Mouse (Mus musculus) CH12.LX (cell line): ENCODE results near the gene Adamts16. TPM values are rescaled to one million over a fixed set of nuclear protein-coding genes. Genes with fewer than 3 reads are reported as not detected.

Experiments used
- DNase-seq: peaks from one replicate; pipeline ENCODE4 v3.0.0-alpha.2; 2013; ENCODE audit errors: extremely low read depth
- H3K27ac ChIP-seq: 2 replicates; pipeline ENCODE4 v1.5.1; 2012; ENCODE audit warnings: low read depth, mild to moderate bottlenecking, control low read depth, moderate library complexity; ENCODE audit not compliant: insufficient read depth
- H3K27me3 ChIP-seq: replicated peaks from 2 replicates; pipeline ENCODE3; 2012; ENCODE audit warnings: inconsistent platforms
- H3K36me3 ChIP-seq, 2 experiments: replicated peaks in 1 of 2; 2 replicates each; pipeline versions ENCODE3 to v1.6.1; 2012; ENCODE audit warnings: inconsistent platforms in 1 of 2, low read length in 1 of 2, mild to moderate bottlenecking in 1 of 2, mixed read lengths in 1 of 2, moderate library complexity in 1 of 2; ENCODE audit not compliant: control insufficient read depth in 1 of 2, insufficient read depth in 1 of 2
- H3K4me1 ChIP-seq, 2 experiments: 2 replicates each; pipeline ENCODE4 v1.6.1; 2012; ENCODE audit warnings: inconsistent platforms in 1 of 2, moderate library complexity in 1 of 2; ENCODE audit not compliant: insufficient read depth in 2 of 2, control insufficient read depth in 1 of 2
- H3K4me2 ChIP-seq: 2 replicates; pipeline ENCODE4 v1.6.1; 2012; ENCODE audit warnings: low read depth, mild to moderate bottlenecking, control low read depth; ENCODE audit not compliant: poor library complexity, insufficient read depth, severe bottlenecking
- H3K4me3 ChIP-seq, 3 experiments: fragments of 150-350 bp in 1 of 3; sonication (generic) in 1 of 3; replicated peaks in 1 of 3; 2 replicates each; pipeline versions ENCODE3 to v1.5.1; 2011 to 2012; ENCODE audit warnings: low read depth in 2 of 3, low read length in 2 of 3, mild to moderate bottlenecking in 2 of 3, moderate library complexity in 2 of 3, control low read depth in 1 of 3, improper control_type of control experiment in 1 of 3, inconsistent platforms in 1 of 3, mixed read lengths in 1 of 3; ENCODE audit not compliant: poor library complexity in 1 of 3
- H3K79me2 ChIP-seq: replicated peaks from 2 replicates; pipeline ENCODE4 v1.6.1; 2012; ENCODE audit warnings: mild to moderate bottlenecking, moderate library complexity; ENCODE audit not compliant: control insufficient read depth, poor library complexity, insufficient read depth, severe bottlenecking; ENCODE audit errors: extremely low read depth
- H3K9ac ChIP-seq: 2 replicates; pipeline ENCODE4 v1.6.1; 2012; ENCODE audit warnings: low read depth, mild to moderate bottlenecking, control low read depth, moderate library complexity; ENCODE audit not compliant: insufficient read depth
- H3K9me3 ChIP-seq: replicated peaks from 2 replicates; pipeline ENCODE3; 2012; ENCODE audit warnings: low read length, inconsistent platforms, mixed read lengths
- BHLHE40 ChIP-seq: IDR thresholded peaks from 2 replicates; pipeline ENCODE4 v1.6.1; 2011; ENCODE audit warnings: mild to moderate bottlenecking, low read depth, low read length, improper control_type of control experiment
- CHD1 ChIP-seq: IDR thresholded peaks from 2 replicates; pipeline ENCODE4 v1.6.1; 2012; ENCODE audit warnings: low read depth, low read length, improper control_type of control experiment, inconsistent platforms
- E2F4 ChIP-seq: IDR thresholded peaks from 2 replicates; pipeline ENCODE4 v1.6.1; 2011; ENCODE audit warnings: low read depth, low read length, improper control_type of control experiment; ENCODE audit not compliant: insufficient replicate concordance
- ELF1 ChIP-seq: IDR thresholded peaks from 2 replicates; pipeline ENCODE4 v1.6.1; 2014; ENCODE audit warnings: low read depth, mild to moderate bottlenecking, inconsistent platforms, low read length, improper control_type of control experiment
- EP300 ChIP-seq: IDR thresholded peaks from 2 replicates; pipeline ENCODE4 v1.6.1; 2011; ENCODE audit warnings: low read length, improper control_type of control experiment
- ETS1 ChIP-seq: conservative IDR thresholded peaks from 2 replicates; pipeline ENCODE4 v1.6.1; 2012; ENCODE audit warnings: low read depth, mild to moderate bottlenecking, inconsistent platforms, low read length, improper control_type of control experiment, moderate library complexity
- JUN ChIP-seq: IDR thresholded peaks from 2 replicates; pipeline ENCODE4 v1.6.1; 2011; ENCODE audit warnings: low read depth, mild to moderate bottlenecking, low read length, improper control_type of control experiment, moderate library complexity; ENCODE audit not compliant: insufficient read depth
- JUND ChIP-seq: conservative IDR thresholded peaks from 2 replicates; pipeline ENCODE4 v1.6.1; 2011; ENCODE audit warnings: low read depth, low read length, improper control_type of control experiment
- MAX ChIP-seq: IDR thresholded peaks from 2 replicates; pipeline ENCODE4 v1.6.1; 2011; ENCODE audit warnings: low read length, improper control_type of control experiment
- MEF2A ChIP-seq: IDR thresholded peaks from 2 replicates; pipeline ENCODE4 v1.6.1; 2014; ENCODE audit warnings: low read depth, mild to moderate bottlenecking, inconsistent platforms, low read length, improper control_type of control experiment, borderline replicate concordance
- MXI1 ChIP-seq: IDR thresholded peaks from 2 replicates; pipeline ENCODE4 v1.6.1; 2011; ENCODE audit warnings: mild to moderate bottlenecking, low read depth, low read length, improper control_type of control experiment
- NELFE ChIP-seq: IDR thresholded peaks from 2 replicates; pipeline ENCODE4 v1.6.1; 2011; ENCODE audit warnings: low read depth, low read length, improper control_type of control experiment
- NRF1 ChIP-seq: IDR thresholded peaks from 2 replicates; pipeline ENCODE4 v1.6.1; 2014; ENCODE audit warnings: low read depth, mild to moderate bottlenecking, inconsistent platforms, low read length, improper control_type of control experiment, moderate library complexity
- PAX5 ChIP-seq: IDR thresholded peaks from 2 replicates; pipeline ENCODE4 v1.6.1; 2012; ENCODE audit warnings: low read length, inconsistent platforms, mixed read lengths
- POLR2AphosphoS2 ChIP-seq: IDR thresholded peaks from 2 replicates; pipeline ENCODE4 v1.6.1; 2011; ENCODE audit warnings: low read depth, low read length, improper control_type of control experiment
- RAD21 ChIP-seq: IDR thresholded peaks from 2 replicates; pipeline ENCODE4 v1.6.1; 2011; ENCODE audit warnings: low read depth, mild to moderate bottlenecking, low read length, improper control_type of control experiment, moderate library complexity
- SIN3A ChIP-seq: IDR thresholded peaks from 2 replicates; pipeline ENCODE4 v1.6.1; 2012; ENCODE audit warnings: low read length, improper control_type of control experiment, inconsistent platforms
- SMC3 ChIP-seq: IDR thresholded peaks from 2 replicates; pipeline ENCODE4 v1.6.1; 2011; ENCODE audit warnings: low read depth, low read length, improper control_type of control experiment
- TBP ChIP-seq: conservative IDR thresholded peaks from 2 replicates; pipeline ENCODE4 v1.6.1; 2011; ENCODE audit warnings: low read depth, low read length, improper control_type of control experiment
- UBTF ChIP-seq: IDR thresholded peaks from 2 replicates; pipeline ENCODE4 v1.6.1; 2012; ENCODE audit warnings: low read depth, mild to moderate bottlenecking, inconsistent platforms, low read length, improper control_type of control experiment, moderate library complexity
- USF1 ChIP-seq: IDR thresholded peaks from 2 replicates; pipeline ENCODE4 v1.6.1; 2014; ENCODE audit warnings: low read depth, mild to moderate bottlenecking, inconsistent platforms, low read length, improper control_type of control experiment
- ZC3H11A ChIP-seq: IDR thresholded peaks from 2 replicates; pipeline ENCODE4 v1.6.1; 2012; ENCODE audit warnings: low read depth, mild to moderate bottlenecking, inconsistent platforms, low read length, improper control_type of control experiment
- ZKSCAN1 ChIP-seq: IDR thresholded peaks from 2 replicates; pipeline ENCODE4 v1.6.1; 2012; ENCODE audit warnings: low read depth, inconsistent platforms, low read length, improper control_type of control experiment, borderline replicate concordance
- ZMIZ1 ChIP-seq: IDR thresholded peaks from 2 replicates; pipeline ENCODE4 v1.6.1; 2012; ENCODE audit warnings: low read depth, mild to moderate bottlenecking, inconsistent platforms, low read length, improper control_type of control experiment
- ZNF384 ChIP-seq: IDR thresholded peaks from 2 replicates; pipeline ENCODE4 v1.6.1; 2012; ENCODE audit warnings: low read depth, low read length, improper control_type of control experiment, inconsistent platforms
- dilution Hi-C: fragments of 300-500 bp; cut with MboI; formaldehyde crosslinking; loops from 2 replicates; pipeline ENCODE4 v1.14.3; 2020; ENCODE audit warnings: low sequenced_read_pairs; ENCODE audit not compliant: extremely low pct_unique_long_range_greater_than_20kb, extremely low pct_ligation_motif_present
- in situ Hi-C: fragments of 300-500 bp; cut with MboI; formaldehyde crosslinking; loops from 3 replicates; pipeline ENCODE4 v1.14.3; 2019; ENCODE audit warnings: low sequenced_read_pairs, low pct_ligation_motif_present, low pct_unique_long_range_greater_than_20kb, mixed read lengths
- polyA plus RNA-seq: library from polyadenylated mRNA; unstranded; fragments of >175 nt; gene quantifications from 2 replicates; pipeline ENCODE4 v1.2.1, GENCODE M21; 2012; ENCODE audit warnings: low read depth; ENCODE audit not compliant: insufficient read length
- total RNA-seq, 2 experiments: library from RNA; depleted of rRNA; stranded (reverse); fragments of 300-350 nt in 1 of 2; fragments of >200 nt in 1 of 2; gene quantifications; 2 replicates each; pipeline ENCODE4 v1.2.3; 2012 to 2014

The Adamts16 gene
- total and polyA plus RNA-seq, 3 experiments, result not detected

GRCm38 (mm10) chr13:70853601-70854000 is 12.0 kb upstream of the Adamts16 start:
- Histone ChIP-seq H3K9me3 (no peaks in the 10 kb centered on the region), H3K4me1 (no peaks in the 10 kb centered on the region), H3K4me2 (no peak overlapping the region), H3K27ac (no peak overlapping the region), H3K4me3 (no peak overlapping the region), H3K36me3 (no peaks in the 10 kb centered on the region), H3K9ac (no peak overlapping the region), H3K27me3 (no peaks in the 10 kb centered on the region), H3K79me2 (no peaks in the 10 kb centered on the region)
- in situ Hi-C loops (no loop called here), dilution Hi-C loops (no loop called here)
- no peak for DNase-seq
- TF ChIP-seq MAX (no peak), MEF2A (no peak), BHLHE40 (no peak), EP300 (no peak), TBP (no peak), SMC3 (no peak), ETS1 (no peak), PAX5 (no peak), NELFE (no peak), SIN3A (no peak), ELF1 (no peak), MXI1 (no peak), NRF1 (no peak), UBTF (no peak)

GRCm38 (mm10) chr13:70846933-70847332 is 5.3 kb upstream of the Adamts16 start:
- peak; percentile 19 for DNase-seq
- Histone ChIP-seq H3K79me2 (no peaks in the 10 kb centered on the region), H3K4me1 (peaks cover 0 to 26% of the 10 kb centered on the region in 2 experiments; a peak in 2 of 4 replicates), H3K27me3 (no peaks in the 10 kb centered on the region), H3K9me3 (no peaks in the 10 kb centered on the region), H3K36me3 (no peaks in the 10 kb centered on the region), H3K9ac (no peak overlapping the region), H3K27ac (no peak overlapping the region), H3K4me2 (no peak overlapping the region), H3K4me3 (no peak overlapping the region)
- TF ChIP-seq NRF1, result no peak
- no peak for TF ChIP-seq MEF2A
- no peak for TF ChIP-seq ZMIZ1
- no peak for TF ChIP-seq SMC3
- TF ChIP-seq ETS1, result no peak
- TF ChIP-seq POLR2AphosphoS2, result no peak
- dilution Hi-C loops, result no loop called here
- in situ Hi-C loops, result no loop called here

DNA sequence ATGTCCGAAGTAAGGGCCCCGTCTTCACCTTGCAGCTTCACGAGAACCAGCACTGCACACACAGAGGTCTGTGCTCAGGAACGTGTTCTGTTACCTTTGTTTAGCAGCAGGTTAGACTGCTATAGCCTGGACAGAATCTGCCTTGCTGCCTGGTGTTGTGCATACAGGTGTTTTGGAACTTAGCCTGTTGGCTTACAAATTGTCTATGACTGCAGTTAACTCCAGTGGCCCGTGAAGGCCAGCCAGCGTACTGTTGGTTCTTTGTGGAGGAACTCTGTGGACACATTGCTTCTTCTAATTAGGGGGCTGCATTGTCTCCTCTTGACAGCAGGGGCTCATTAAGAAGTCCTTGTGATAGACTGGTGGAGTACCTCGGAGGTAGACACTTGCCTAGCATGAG is 3.9 kb upstream of the Adamts16 start:
- no peak for DNase-seq
- Histone ChIP-seq H3K4me1 (peaks cover 0 to 29% of the 10 kb centered on the region in 2 experiments; a peak in 2 of 4 replicates), H3K27me3 (peaks cover 2% of the 10 kb centered on the region), H3K79me2 (no peaks in the 10 kb centered on the region), H3K9ac (no peak overlapping the region), H3K4me3 (no peak overlapping the region), H3K27ac (no peak overlapping the region), H3K9me3 (no peaks in the 10 kb centered on the region), H3K4me2 (no peak overlapping the region)
- in situ Hi-C loops (no loop called here), dilution Hi-C loops (no loop called here)
- TF ChIP-seq ZC3H11A, result no peak
- TF ChIP-seq RAD21, result no peak
- TF ChIP-seq ZNF384, result no peak
- no peak for TF ChIP-seq JUND
- TF ChIP-seq ZMIZ1, result no peak
- TF ChIP-seq ZKSCAN1, result no peak
- TF ChIP-seq SIN3A, result no peak
- TF ChIP-seq USF1, result no peak
- TF ChIP-seq CHD1, result no peak
- no peak for TF ChIP-seq MXI1
- TF ChIP-seq EP300, result no peak
- TF ChIP-seq NRF1, result no peak
- no peak for TF ChIP-seq ETS1
- TF ChIP-seq E2F4, result no peak
- no peak for TF ChIP-seq JUN
- no peak for TF ChIP-seq MAX
- TF ChIP-seq, all 38 proteins: peak for 0
- no peaks in the 10 kb centered on the region for H3K36me3 ChIP-seq
